Mouse (Mus musculus): ENCODE results near the gene Pcgf1. TPM values are rescaled to one million over a fixed set of nuclear protein-coding genes. Genes with fewer than 3 reads are reported as not detected.

Pcgf1 gene
- polyA plus RNA-seq, 1 experiment from 2014 or later, result 18.6 TPM

DNA sequence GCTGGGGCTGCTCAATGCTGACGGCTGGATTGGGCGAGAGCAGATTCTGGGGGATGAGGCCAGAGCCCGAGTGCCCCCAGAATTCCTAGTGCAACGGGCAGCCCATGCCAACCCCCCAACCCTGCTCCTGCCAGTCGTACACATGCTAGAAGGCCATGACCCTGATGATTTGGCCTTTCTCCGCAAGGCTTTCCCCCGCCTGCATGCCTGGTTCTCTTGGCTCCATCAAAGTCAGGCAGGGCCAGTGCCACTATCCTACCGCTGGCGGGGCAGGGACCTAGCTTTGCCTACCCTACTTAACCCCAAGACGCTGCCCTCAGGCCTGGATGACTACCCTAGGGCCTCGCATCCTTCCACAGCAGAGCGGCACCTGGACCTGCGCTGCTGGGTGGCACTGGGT is 39.9 kb downstream of the Pcgf1 start:
- peaks cover 83% of the 10 kb centered on the region for H3K4me1 ChIP-seq (replicated peaks)
- no peaks in the 10 kb centered on the region for H3K9me3 ChIP-seq (replicated peaks)
- H3K27me3 ChIP-seq, result no peaks in the 10 kb centered on the region
- no peak for ATAC-seq (ENCODE audit: insufficient read depth)
- no peak overlapping the region for H3K4me2 ChIP-seq
- no peak overlapping the region for H3K27ac ChIP-seq (replicated peaks)
- 88% methylated on average over 13 of the region's 13 CpGs for WGBS (ENCODE audit: insufficient replicate concordance)
- no peak overlapping the region for H3K4me3 ChIP-seq (replicated peaks)
- peaks cover 33% of the 10 kb centered on the region for H3K36me3 ChIP-seq (replicated peaks)
- no peak overlapping the region for H3K9ac ChIP-seq

DNA sequence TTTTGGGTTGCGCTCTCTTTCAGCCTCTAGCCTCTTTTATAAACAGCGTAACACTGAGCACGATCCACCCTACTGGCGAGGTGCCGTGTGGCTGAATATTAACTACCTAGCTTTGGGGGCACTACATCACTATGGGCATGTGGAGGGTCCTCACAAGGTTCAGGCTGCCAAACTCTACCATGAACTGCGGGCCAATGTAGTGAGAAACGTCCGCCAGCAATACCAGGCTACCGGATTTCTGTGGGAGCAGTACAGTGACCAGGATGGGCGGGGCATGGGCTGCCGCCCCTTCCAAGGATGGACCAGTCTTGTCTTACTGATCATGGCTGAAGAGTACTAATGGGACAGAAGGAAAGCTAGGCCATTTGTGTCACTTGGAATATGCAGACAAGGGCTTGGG is 40.7 kb downstream of the Pcgf1 start:
- peaks cover 36% of the 10 kb centered on the region for H3K36me3 ChIP-seq (replicated peaks)
- H3K27ac ChIP-seq (replicated peaks), result 0 out of 2 replicates have a peak overlapping the region, but pooled peaks have one; percentile 7
- peaks cover 88% of the 10 kb centered on the region for H3K4me1 ChIP-seq (replicated peaks)
- H3K27me3 ChIP-seq, result no peaks in the 10 kb centered on the region
- no peaks in the 10 kb centered on the region for H3K9me3 ChIP-seq (replicated peaks)
- no peak overlapping the region for H3K4me3 ChIP-seq (replicated peaks)
- ATAC-seq (ENCODE audit: insufficient read depth), result no peak
- H3K9ac ChIP-seq, result no peak overlapping the region
- 82% methylated on average over 11 of the region's 11 CpGs for WGBS (ENCODE audit: insufficient replicate concordance)
- no peak overlapping the region for H3K4me2 ChIP-seq

DNA sequence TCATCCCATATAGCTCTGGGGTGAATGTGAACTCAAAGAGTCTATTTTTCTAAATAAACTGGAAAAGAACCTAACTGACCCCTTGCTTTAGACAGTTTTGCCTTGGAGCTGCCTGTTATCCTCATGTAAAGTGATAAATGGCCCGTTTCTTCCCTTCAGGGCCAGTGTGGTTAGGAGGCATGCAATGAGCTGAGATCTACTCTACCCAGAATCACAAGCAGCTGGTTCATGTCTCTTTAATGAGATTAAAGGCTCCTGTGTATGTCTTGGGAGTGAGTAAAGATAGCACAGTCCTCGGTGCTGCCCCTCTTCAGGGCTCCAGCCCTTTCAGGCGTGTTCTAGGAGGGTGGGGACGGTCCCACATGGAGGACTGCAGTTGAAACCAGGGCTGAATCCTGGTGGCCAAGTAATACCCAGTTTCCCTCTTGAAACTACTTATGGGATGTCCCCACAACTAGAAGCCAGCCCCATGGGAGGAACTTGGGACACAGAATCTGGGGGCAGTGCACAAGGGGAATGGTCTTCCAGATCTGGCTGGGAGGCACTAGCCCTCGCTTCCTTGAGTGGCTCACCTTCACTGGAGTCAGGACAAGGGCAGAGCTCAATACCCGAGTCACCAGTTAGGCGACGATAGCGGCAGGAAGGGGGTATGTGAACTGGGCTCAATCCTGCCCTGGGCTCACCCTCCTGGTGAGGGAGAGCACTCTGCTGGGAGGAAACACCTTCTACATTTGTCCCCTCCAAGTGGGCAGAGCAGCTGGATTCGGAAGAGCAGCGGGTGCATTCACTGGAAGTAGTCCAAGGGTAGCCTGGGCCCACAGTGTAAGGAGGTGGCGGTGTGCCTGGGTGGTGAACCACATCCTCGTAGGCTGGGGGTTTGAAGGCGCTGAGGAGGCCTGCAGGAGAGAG is 41.4 kb downstream of the Pcgf1 start:
- H3K4me2 ChIP-seq, result peak overlapping the region; percentile 100; the same call in 1 of the 2 replicates
- peaks cover 88% of the 10 kb centered on the region for H3K4me1 ChIP-seq (replicated peaks)
- H3K9me3 ChIP-seq (replicated peaks), result no peaks in the 10 kb centered on the region
- H3K4me3 ChIP-seq (replicated peaks), result 0 out of 2 replicates have a peak overlapping the region, but pooled peaks have one; percentile 77
- peaks cover 39% of the 10 kb centered on the region for H3K36me3 ChIP-seq (replicated peaks)
- H3K9ac ChIP-seq, result no peak overlapping the region
- 60% methylated on average over 14 of the region's 14 CpGs for WGBS (ENCODE audit: insufficient replicate concordance)
- H3K27me3 ChIP-seq, result no peaks in the 10 kb centered on the region
- no peak for ATAC-seq (ENCODE audit: insufficient read depth)
- H3K27ac ChIP-seq (replicated peaks), result 0 out of 2 replicates have a peak overlapping the region, but pooled peaks have one; percentile 7

- Histone ChIP-seq H3K4me1 (replicated peaks) (peaks cover 87% of the 10 kb centered on the region), H3K9me3 (replicated peaks) (no peaks in the 10 kb centered on the region), H3K9ac (no peak overlapping the region; the same call in 1 of the 2 replicates), H3K4me3 (replicated peaks) (peak overlapping the region; percentile 77), H3K27me3 (no peaks in the 10 kb centered on the region), H3K27ac (replicated peaks) (peak overlapping the region; percentile 97), H3K4me2 (peak overlapping the region; percentile 100), H3K36me3 (replicated peaks) (peaks cover 39% of the 10 kb centered on the region)
- 75% methylated on average over 7 of the region's 7 CpGs for WGBS (ENCODE audit: insufficient replicate concordance)
- ATAC-seq (ENCODE audit: insufficient read depth), result no peak
These were observed 42.0 kb downstream of the Pcgf1 start for GRCm38 (mm10) chr6:83119734-83120051.

GRCm38 (mm10) chr6:83120930-83121862 is 43.5 kb downstream of the Pcgf1 start, which contains the start of gene Wbp1:
Gene Wbp1 (minus strand): TSS chr6:83121559.
- peak within 1 kb of the TSS; percentile 97 for H3K27ac ChIP-seq (replicated peaks)
- peak within 1 kb of the TSS; percentile 77 for H3K4me3 ChIP-seq (replicated peaks)
- under 1% methylated on average over 38 of the region's 38 CpGs for WGBS (ENCODE audit: insufficient replicate concordance)
- peaks cover 39% of the 10 kb centered on the region for H3K36me3 ChIP-seq (replicated peaks)
- H3K27me3 ChIP-seq, result no peaks in the 10 kb centered on the region
- ATAC-seq (ENCODE audit: insufficient read depth), result peak; percentile 91
- H3K9me3 ChIP-seq (replicated peaks), result no peaks in the 10 kb centered on the region
- peaks cover 86% of the 10 kb centered on the region for H3K4me1 ChIP-seq (replicated peaks)
- H3K4me2 ChIP-seq, result peak within 1 kb of the TSS; percentile 100
- H3K9ac ChIP-seq, result peak within 1 kb of the TSS; percentile 87

GRCm38 (mm10) chr6:83121863-83122710 is 44.4 kb downstream of the Pcgf1 start:
- Histone ChIP-seq H3K4me2 (peak overlapping the region; percentile 100), H3K27ac (replicated peaks) (peak overlapping the region; percentile 97), H3K4me3 (replicated peaks) (peak overlapping the region; percentile 77), H3K27me3 (no peaks in the 10 kb centered on the region), H3K4me1 (replicated peaks) (peaks cover 77% of the 10 kb centered on the region), H3K9ac (peak overlapping the region; percentile 87), H3K9me3 (replicated peaks) (no peaks in the 10 kb centered on the region), H3K36me3 (replicated peaks) (peaks cover 33% of the 10 kb centered on the region)
- ATAC-seq (ENCODE audit: insufficient read depth), result peak; percentile 45
- WGBS (ENCODE audit: insufficient replicate concordance), result 2% methylated on average over 52 of the region's 52 CpGs

- Histone ChIP-seq H3K27ac (replicated peaks) (0 out of 2 replicates have a peak overlapping the region, but pooled peaks have one; percentile 2), H3K27me3 (no peaks in the 10 kb centered on the region), H3K4me2 (peak overlapping the region; percentile 100), H3K9me3 (replicated peaks) (no peaks in the 10 kb centered on the region), H3K4me3 (replicated peaks) (peak overlapping the region; percentile 77; the same call in 1 of the 2 replicates), H3K36me3 (replicated peaks) (peaks cover 24% of the 10 kb centered on the region), H3K4me1 (replicated peaks) (peaks cover 69% of the 10 kb centered on the region), H3K9ac (no peak overlapping the region; the same call in 1 of the 2 replicates)
- no peak for ATAC-seq (ENCODE audit: insufficient read depth)
- 90% methylated on average over 5 of the region's 5 CpGs for WGBS (ENCODE audit: insufficient replicate concordance)
These were observed 45.3 kb downstream of the Pcgf1 start for GRCm38 (mm10) chr6:83122961-83123360.

DNA sequence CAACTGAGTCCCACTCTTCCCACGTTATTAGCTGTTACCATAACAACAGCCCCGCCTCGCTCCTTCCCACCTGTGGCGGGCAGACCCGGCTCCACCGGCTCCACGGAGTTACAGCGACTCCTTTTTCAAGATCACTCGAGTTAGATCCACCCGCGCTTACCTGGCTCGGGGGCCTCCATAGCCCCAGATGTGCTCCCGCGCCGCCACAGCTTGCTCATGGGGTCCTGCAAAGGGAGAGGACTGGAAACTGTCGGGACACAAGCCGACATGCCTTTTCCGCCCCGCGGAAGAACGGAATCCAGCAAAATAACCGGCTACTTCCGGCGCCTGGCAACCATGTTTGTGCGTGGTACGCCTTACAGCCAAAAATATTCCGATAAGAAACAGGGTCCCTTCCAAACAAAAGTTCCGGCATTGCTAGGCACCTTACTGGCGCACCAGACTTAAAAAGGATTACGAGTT is 47.2 kb downstream of the Pcgf1 start:
- H3K4me1 ChIP-seq (replicated peaks), result peaks cover 50% of the 10 kb centered on the region
- peak overlapping the region; percentile 82 for H3K9ac ChIP-seq
- WGBS (ENCODE audit: insufficient replicate concordance), result under 1% methylated on average over 30 of the region's 30 CpGs
- no peaks in the 10 kb centered on the region for H3K9me3 ChIP-seq (replicated peaks)
- ATAC-seq (ENCODE audit: insufficient read depth), result no peak
- H3K36me3 ChIP-seq (replicated peaks), result peaks cover 6% of the 10 kb centered on the region; the same call in 1 of the 2 replicates
- H3K27ac ChIP-seq (replicated peaks), result peak overlapping the region; percentile 90
- H3K4me3 ChIP-seq (replicated peaks), result peak overlapping the region; percentile 84
- H3K4me2 ChIP-seq, result peak overlapping the region; percentile 91
- H3K27me3 ChIP-seq, result no peaks in the 10 kb centered on the region

GRCm38 (mm10) chr6:83125331-83125730 is 47.7 kb downstream of the Pcgf1 start, which contains the start of gene Ino80b:
Gene Ino80b (minus strand): TSS chr6:83125431.
- Histone ChIP-seq H3K27ac (replicated peaks) (peak within 1 kb of the TSS; percentile 90), H3K9me3 (replicated peaks) (no peaks in the 10 kb centered on the region), H3K4me1 (replicated peaks) (peaks cover 45% of the 10 kb centered on the region), H3K27me3 (no peaks in the 10 kb centered on the region), H3K4me3 (replicated peaks) (peak within 1 kb of the TSS; percentile 84), H3K4me2 (peak within 1 kb of the TSS; percentile 91), H3K9ac (peak within 1 kb of the TSS; percentile 82), H3K36me3 (replicated peaks) (peaks cover 6% of the 10 kb centered on the region; the same call in 1 of the 2 replicates)
- ATAC-seq (ENCODE audit: insufficient read depth), result no peak
- WGBS (ENCODE audit: insufficient replicate concordance), result 33% methylated on average over 5 of the region's 5 CpGs

- Histone ChIP-seq H3K4me3 (replicated peaks) (no peak overlapping the region), H3K4me1 (replicated peaks) (peaks cover 39% of the 10 kb centered on the region), H3K36me3 (replicated peaks) (peaks cover 6% of the 10 kb centered on the region; the same call in 1 of the 2 replicates), H3K27me3 (no peaks in the 10 kb centered on the region), H3K9me3 (replicated peaks) (no peaks in the 10 kb centered on the region), H3K27ac (replicated peaks) (no peak overlapping the region), H3K9ac (no peak overlapping the region), H3K4me2 (no peak overlapping the region)
- no peak for ATAC-seq (ENCODE audit: insufficient read depth)
- WGBS (ENCODE audit: insufficient replicate concordance), result 83% methylated on average over 5 of the region's 5 CpGs
These were observed 49.8 kb downstream of the Pcgf1 start for GRCm38 (mm10) chr6:83127419-83127818.
